Mouse (Mus musculus) kidney, embryonic 16.5 days (tissue): ENCODE measurements around the gene Tstd1. TPM values are rescaled to one million over a fixed set of nuclear protein-coding genes. Genes with fewer than 3 reads are reported as not detected.

ENCODE experiments used
- ATAC-seq: fragments of 200-750 bp; cut with Nextera tagmentation; 2 replicates; pipeline ENCODE4 v1.8.0; 2017; ENCODE audit warnings: moderate TSS enrichment; ENCODE audit not compliant: low FRiP score, low TSS enrichment
- H3K27ac ChIP-seq: fragments of 300-500 bp; sonication (generic); 2 replicates; pipeline ENCODE4 v1.5.1; 2014; ENCODE audit warnings: low read length
- H3K27me3 ChIP-seq: fragments of 300-500 bp; sonication (generic); 2 replicates; pipeline ENCODE4 v1.6.1; 2014; ENCODE audit warnings: low read length, control low read depth, mixed read lengths; ENCODE audit not compliant: insufficient read depth
- H3K36me3 ChIP-seq: fragments of 300-500 bp; sonication (generic); 2 replicates; pipeline ENCODE4 v1.6.1; 2014; ENCODE audit warnings: low read length, control low read depth, mixed read lengths; ENCODE audit not compliant: insufficient read depth
- H3K4me1 ChIP-seq: fragments of 300-500 bp; sonication (generic); 2 replicates; pipeline ENCODE4 v1.6.1; 2014; ENCODE audit warnings: low read length, control low read depth, mixed read lengths; ENCODE audit not compliant: insufficient read depth
- H3K4me2 ChIP-seq: fragments of 300-500 bp; sonication (generic); replicated peaks from 2 replicates; pipeline ENCODE4 v1.6.1; 2014; ENCODE audit warnings: low read depth, low read length
- H3K4me3 ChIP-seq: fragments of 300-500 bp; sonication (generic); 2 replicates; pipeline ENCODE4 v1.5.1; 2014; ENCODE audit warnings: mild to moderate bottlenecking, low read length
- H3K9ac ChIP-seq: fragments of 300-500 bp; sonication (generic); replicated peaks from 2 replicates; pipeline ENCODE4 v1.6.1; 2014; ENCODE audit warnings: low read length
- H3K9me3 ChIP-seq: fragments of 300-500 bp; sonication (generic); 2 replicates; pipeline ENCODE4 v1.6.1; 2016; ENCODE audit warnings: low read length, control low read depth
- WGBS: fragments of 180-500 bp; shearing (Covaris S2); extraction: QIAGEN DNeasy Blood & Tissue Kit; methylation state at CpG from one replicate; pipeline ENCODE4 v1.1.7; 2014; 5-methylcytosine and 5-hydroxymethylcytosine counted together
- polyA plus RNA-seq: library from polyadenylated mRNA; unstranded; fragments of >200 nt; fragmentation: Nextera tagmentation; extraction: Ambion mirVana; gene quantifications from 2 replicates; pipeline ENCODE4 v1.2.1, GENCODE M21; 2015

The Tstd1 gene
- 6.6 and 7.0 TPM in 2 replicates for polyA plus RNA-seq

DNA sequence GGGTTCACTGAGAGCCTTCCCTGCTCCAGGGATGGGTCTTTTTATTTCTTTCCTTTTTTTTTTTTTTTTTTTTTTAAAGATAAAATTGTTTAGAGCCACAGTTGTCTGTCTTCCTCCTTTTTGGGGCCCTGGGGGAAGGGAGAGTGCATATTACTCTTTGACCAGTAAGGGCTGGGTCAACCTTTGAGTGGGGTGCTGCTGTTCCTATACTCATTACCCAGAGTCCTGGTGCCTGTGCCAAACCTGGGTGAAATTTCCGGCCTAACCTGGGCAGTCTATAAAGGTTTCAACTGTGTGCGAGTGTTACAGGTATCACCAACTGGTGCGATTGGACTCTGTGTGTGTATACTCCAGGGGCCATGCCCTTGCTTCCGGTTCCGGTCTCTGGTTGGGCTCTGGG is at the start of gene Tstd1:
Tstd1 (plus strand) TSS at position 213 of the 400 bp plus-strand sequence.
- no peaks in the 10 kb centered on the region for H3K27me3 ChIP-seq
- ATAC-seq, result no peak
- no peaks in the 10 kb centered on the region for H3K9me3 ChIP-seq
- no peaks in the 10 kb centered on the region for H3K4me1 ChIP-seq
- H3K36me3 ChIP-seq, result peaks cover 50% of the 10 kb centered on the region
- no peak within 1 kb of the TSS for H3K4me2 ChIP-seq
- H3K9ac ChIP-seq, result no peak within 1 kb of the TSS
- WGBS, result 84% methylated on average over 5 of the region's 5 CpGs
- H3K4me3 ChIP-seq, result no peak within 1 kb of the TSS
- H3K27ac ChIP-seq, result no peak within 1 kb of the TSS

- Histone ChIP-seq H3K4me3 (peak within 1 kb of the TSS; percentile 15; the same call in 1 of the 2 replicates), H3K4me1 (peaks cover 16% of the 10 kb centered on the region), H3K9me3 (no peaks in the 10 kb centered on the region), H3K9ac (peak within 1 kb of the TSS; percentile 20; the same call in 1 of the 2 replicates), H3K4me2 (peak within 1 kb of the TSS; percentile 38), H3K27me3 (no peaks in the 10 kb centered on the region), H3K27ac (no peak within 1 kb of the TSS; the same call in 1 of the 2 replicates), H3K36me3 (no peaks in the 10 kb centered on the region)
- 38% methylated on average over 20 of the region's 20 CpGs for WGBS
- ATAC-seq, result peak; percentile 62; the same call in 1 of the 2 replicates
Observed at GRCm38 (mm10) chr1:171369845-171370556, 48.7 kb upstream of the Tstd1 start, which contains the start of gene Nectin4. Nectin4 (plus strand) TSS chr1:171370099.

DNA sequence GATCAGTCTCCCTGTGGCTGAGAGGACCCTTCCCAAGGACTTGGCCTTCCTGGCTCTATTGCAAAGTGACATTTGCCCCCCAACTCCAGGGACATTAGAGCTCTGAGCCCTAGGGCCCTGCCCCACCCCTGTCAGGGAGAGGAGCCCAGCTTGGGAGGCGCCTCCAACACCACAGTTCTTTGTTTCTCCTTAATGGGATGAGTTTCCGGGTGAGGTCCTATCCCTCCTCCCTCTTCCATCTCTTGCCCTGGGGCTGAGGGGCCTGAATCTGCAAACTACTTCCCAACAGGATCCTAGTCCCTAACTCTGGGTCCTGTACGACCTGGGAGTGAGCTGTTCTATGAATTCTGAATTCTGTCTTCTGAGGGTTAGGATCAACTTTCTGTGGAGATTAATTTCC is 45.8 kb upstream of the Tstd1 start:
- no peaks in the 10 kb centered on the region for H3K27me3 ChIP-seq
- no peaks in the 10 kb centered on the region for H3K36me3 ChIP-seq
- 40% methylated on average over 3 of the region's 3 CpGs for WGBS
- no peak overlapping the region for H3K4me3 ChIP-seq
- H3K9me3 ChIP-seq, result no peaks in the 10 kb centered on the region
- no peak overlapping the region for H3K4me2 ChIP-seq
- peaks cover 22% of the 10 kb centered on the region for H3K4me1 ChIP-seq
- H3K27ac ChIP-seq, result no peak overlapping the region
- no peak overlapping the region for H3K9ac ChIP-seq
- no peak for ATAC-seq

- no peak for ATAC-seq
- Histone ChIP-seq H3K4me1 (peaks cover 14% of the 10 kb centered on the region), H3K36me3 (no peaks in the 10 kb centered on the region), H3K27ac (no peak overlapping the region), H3K9me3 (no peaks in the 10 kb centered on the region), H3K9ac (no peak overlapping the region), H3K4me3 (no peak overlapping the region), H3K4me2 (no peak overlapping the region), H3K27me3 (no peaks in the 10 kb centered on the region)
- WGBS, result 6% methylated on average over 2 of the region's 4 CpGs
Observed at GRCm38 (mm10) chr1:171373946-171374345, 44.7 kb upstream of the Tstd1 start.

- H3K9me3 ChIP-seq, result no peaks in the 10 kb centered on the region
- H3K9ac ChIP-seq, result no peak overlapping the region
- H3K4me3 ChIP-seq, result no peak overlapping the region
- no peak overlapping the region for H3K4me2 ChIP-seq
- H3K27me3 ChIP-seq, result peaks cover 3% of the 10 kb centered on the region; the same call in 1 of the 2 replicates
- no peak overlapping the region for H3K27ac ChIP-seq
- no peaks in the 10 kb centered on the region for H3K36me3 ChIP-seq
- ATAC-seq, result peak; percentile 46; the same call in 1 of the 2 replicates
- peaks cover 21% of the 10 kb centered on the region for H3K4me1 ChIP-seq
- WGBS, result 47% methylated on average over 9 of the region's 9 CpGs
Observed at GRCm38 (mm10) chr1:171375646-171376097, 43.0 kb upstream of the Tstd1 start.

DNA sequence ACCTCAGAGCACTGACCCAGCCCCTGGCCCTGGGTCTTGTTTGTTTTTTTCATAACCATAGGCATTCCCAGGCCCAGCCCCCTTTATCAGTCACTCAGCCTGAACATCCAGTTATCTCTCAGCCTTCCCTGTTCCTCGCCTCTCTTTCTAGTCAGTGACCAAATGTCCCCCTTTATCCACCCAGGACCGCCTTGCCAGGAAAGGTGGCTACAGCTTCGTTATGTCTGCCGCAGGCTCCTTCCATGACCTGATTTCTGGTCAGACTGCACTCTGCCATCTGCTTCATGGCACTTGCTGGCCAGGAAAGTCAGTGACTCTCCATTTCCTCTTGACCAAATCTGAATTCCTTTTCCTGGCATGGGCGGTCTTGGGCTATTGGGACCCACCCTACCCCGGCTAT is 40.4 kb upstream of the Tstd1 start:
- Histone ChIP-seq H3K27me3 (peaks cover 3% of the 10 kb centered on the region; the same call in 1 of the 2 replicates), H3K27ac (no peak overlapping the region), H3K36me3 (no peaks in the 10 kb centered on the region), H3K4me3 (no peak overlapping the region), H3K4me2 (no peak overlapping the region), H3K9ac (no peak overlapping the region), H3K4me1 (peaks cover 21% of the 10 kb centered on the region), H3K9me3 (no peaks in the 10 kb centered on the region)
- ATAC-seq, result no peak
- WGBS, result 84% methylated on average over 6 of the region's 6 CpGs

- Histone ChIP-seq H3K4me1 (peaks cover 13% of the 10 kb centered on the region), H3K27ac (no peak overlapping the region), H3K36me3 (no peaks in the 10 kb centered on the region), H3K27me3 (peaks cover 3% of the 10 kb centered on the region; the same call in 1 of the 2 replicates), H3K9ac (peak overlapping the region; percentile 36; the same call in 1 of the 2 replicates), H3K9me3 (no peaks in the 10 kb centered on the region), H3K4me2 (peak overlapping the region; percentile 54), H3K4me3 (peak overlapping the region; percentile 28)
- WGBS, result 2% methylated on average over 31 of the region's 31 CpGs
- ATAC-seq, result peak; percentile 74
Observed at GRCm38 (mm10) chr1:171379935-171380599, 38.6 kb upstream of the Tstd1 start.

- no peak overlapping the region for H3K4me2 ChIP-seq
- peaks cover 3% of the 10 kb centered on the region; the same call in 1 of the 2 replicates for H3K27me3 ChIP-seq
- H3K4me1 ChIP-seq, result 0 out of 2 replicates have a peak, but pooled peaks cover 7% of the 10 kb centered on the region
- WGBS, result 80% methylated on average over 11 of the region's 11 CpGs
- no peak overlapping the region for H3K27ac ChIP-seq
- H3K4me3 ChIP-seq, result no peak overlapping the region
- H3K9ac ChIP-seq, result no peak overlapping the region
- no peaks in the 10 kb centered on the region for H3K36me3 ChIP-seq
- H3K9me3 ChIP-seq, result no peaks in the 10 kb centered on the region
- ATAC-seq, result no peak
Observed at GRCm38 (mm10) chr1:171382096-171382620, 36.5 kb upstream of the Tstd1 start.

DNA sequence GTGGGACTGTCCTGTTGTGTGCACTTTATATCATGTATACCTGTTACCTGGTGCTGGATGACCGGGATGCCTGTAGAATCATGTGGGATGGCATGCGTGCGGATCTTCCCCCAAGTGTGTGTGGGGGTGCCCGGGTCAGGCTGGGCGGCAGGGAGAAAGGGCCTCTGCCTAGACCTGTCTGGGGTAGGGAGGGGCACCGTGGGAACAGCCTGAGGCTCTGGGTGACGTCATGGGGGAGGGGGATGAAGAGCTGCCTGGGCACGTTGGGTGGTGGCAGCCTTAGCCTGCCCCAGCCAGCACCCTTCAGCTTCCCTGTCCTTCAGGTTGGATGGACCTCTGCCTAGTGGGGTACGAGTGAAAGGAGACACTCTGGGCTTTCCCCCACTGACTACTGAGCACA is 34.3 kb upstream of the Tstd1 start:
- Histone ChIP-seq H3K27ac (no peak overlapping the region), H3K4me1 (0 out of 2 replicates have a peak, but pooled peaks cover 7% of the 10 kb centered on the region), H3K36me3 (no peaks in the 10 kb centered on the region), H3K9ac (no peak overlapping the region), H3K4me2 (no peak overlapping the region), H3K4me3 (no peak overlapping the region), H3K27me3 (peaks cover 3% of the 10 kb centered on the region; the same call in 1 of the 2 replicates), H3K9me3 (no peaks in the 10 kb centered on the region)
- no peak for ATAC-seq
- 66% methylated on average over 9 of the region's 9 CpGs for WGBS
